Mouse (Mus musculus) cerebellum, adult 11 months (tissue): Measurements from ENCODE around the gene Stra6l.

Experiments
- DNase-seq: peaks from one replicate; pipeline ENCODE4 v3.0.0; 2022

Gene Stra6l

DNA sequence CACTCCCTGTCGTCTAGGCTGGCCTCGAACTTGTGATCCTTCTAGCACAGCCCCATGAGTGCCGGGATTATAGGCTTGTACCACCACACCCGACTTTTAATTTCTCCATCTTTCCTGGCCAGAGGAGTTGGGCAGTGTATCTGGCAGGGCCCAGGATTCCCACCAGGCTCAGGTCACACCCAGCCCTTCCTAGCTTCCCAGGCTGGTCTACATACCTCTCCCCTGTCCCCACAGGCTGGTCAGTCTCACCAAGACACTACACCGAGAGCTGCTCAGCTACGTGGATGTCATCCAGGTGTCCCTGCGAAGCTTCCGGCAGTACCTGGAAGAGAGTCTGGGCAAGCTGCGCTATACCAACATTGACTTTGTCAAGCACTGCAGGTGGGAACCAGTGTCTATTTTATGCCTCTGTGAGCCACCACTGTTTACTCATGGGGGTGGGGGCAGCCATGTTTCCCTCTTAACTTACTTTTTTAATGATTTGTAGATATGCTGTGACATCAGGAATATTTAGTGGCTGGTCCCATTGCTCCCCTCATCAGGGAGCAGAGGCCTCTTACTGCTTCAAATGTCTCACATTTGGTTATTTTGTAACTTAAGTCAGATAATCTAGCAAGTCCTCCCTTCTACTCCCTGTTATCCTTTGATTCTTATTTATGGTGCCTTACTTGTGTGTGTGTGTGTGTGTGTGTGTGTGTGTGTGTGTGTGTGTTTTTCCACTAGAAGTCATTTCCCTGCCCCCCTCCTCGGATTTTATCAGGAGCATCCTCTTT lies 73.4 kb downstream of the Stra6l start:
- DNase-seq = no peak

DNA sequence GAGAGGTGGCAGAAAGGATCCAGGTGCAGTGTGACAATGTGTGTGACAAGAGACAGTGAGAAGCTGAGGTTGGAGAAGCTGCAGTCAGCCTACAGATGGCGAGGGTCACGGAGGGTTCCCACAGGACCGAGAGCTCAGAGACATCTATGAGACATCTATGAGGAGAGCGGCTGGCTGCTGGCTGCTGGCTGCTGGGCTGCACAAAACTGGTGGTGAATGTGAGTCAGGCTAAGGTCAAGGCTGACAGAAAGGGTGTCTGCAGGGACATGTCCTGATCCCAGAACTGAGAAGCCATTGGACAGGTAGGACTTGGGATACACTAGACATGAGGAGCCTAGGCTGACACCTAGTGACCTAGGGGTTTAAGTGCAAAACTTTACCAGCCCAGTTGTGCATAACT lies 75.5 kb downstream of the Stra6l start:
- no peak for DNase-seq

DNA sequence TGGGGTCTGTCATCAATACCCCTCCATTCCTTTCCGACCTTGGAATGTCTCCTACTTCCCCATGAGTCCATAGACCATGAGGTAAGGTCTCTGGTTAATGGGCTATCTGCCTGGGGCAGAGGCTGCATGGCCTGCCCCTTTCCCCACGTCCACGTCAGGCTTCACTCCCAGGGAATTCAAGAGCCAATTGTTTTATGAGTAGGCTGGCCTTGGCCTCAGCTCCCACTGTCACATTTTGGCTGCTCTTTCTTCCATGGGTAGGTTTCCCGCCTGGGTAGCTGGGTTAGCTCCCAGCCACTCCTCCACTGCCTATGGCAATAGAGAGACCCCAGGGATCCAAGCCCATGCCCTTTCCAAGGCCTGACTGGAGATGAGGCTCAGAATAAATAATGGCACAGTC lies 80.1 kb downstream of the Stra6l start:
- DNase-seq = no peak
